Mouse (Mus musculus) embryonic facial prominence, embryonic 14.5 days (tissue): ENCODE results near the gene Cox20. TPM values are rescaled to one million over a fixed set of nuclear protein-coding genes. Genes with fewer than 3 reads are reported as not detected.

Experiments
- microRNA-seq: library from miRNA; unstranded; fragments of <30 nt; microRNA quantifications from one replicate; pipeline ENCODE4, GENCODE M21; 2016; ENCODE audit warnings: borderline number of aligned reads
- polyA plus RNA-seq: library from polyadenylated mRNA; unstranded; fragments of >200 nt; fragmentation: Nextera tagmentation; extraction: Ambion mirVana; gene quantifications from 2 replicates; pipeline ENCODE4 v1.2.1, GENCODE M21; 2014

Gene Cox20
- polyA plus RNA-seq, 1 experiment from 2014 or later: 125 TPM

Small RNA genes within 50 kb of the gene (microRNA-seq; reads per million reads assigned to microRNA genes)
- not detected for gene Gm27458

Other genes starting within 250 kb of the Cox20 start
- 27.1 and 28.6 TPM in 2 replicates for gene Desi2, start 131.7 kb upstream of the Cox20 start, polyA plus RNA-seq
- 366 and 404 TPM in 2 replicates for gene Hnrnpu, start 18.7 kb downstream of the Cox20 start, polyA plus RNA-seq
- 4.7 and 6.7 TPM in 2 replicates for gene Efcab2, start 87.0 kb downstream of the Cox20 start, polyA plus RNA-seq
- 8.1 and 10.4 TPM in 2 replicates for gene Kif26b, start 210.0 kb downstream of the Cox20 start, polyA plus RNA-seq